Mouse (Mus musculus): Measurements from ENCODE around the gene Slc9a3r1.
A peak's percentile ranks its signal among the peaks of the same experiment; 100 is the strongest.

DNA sequence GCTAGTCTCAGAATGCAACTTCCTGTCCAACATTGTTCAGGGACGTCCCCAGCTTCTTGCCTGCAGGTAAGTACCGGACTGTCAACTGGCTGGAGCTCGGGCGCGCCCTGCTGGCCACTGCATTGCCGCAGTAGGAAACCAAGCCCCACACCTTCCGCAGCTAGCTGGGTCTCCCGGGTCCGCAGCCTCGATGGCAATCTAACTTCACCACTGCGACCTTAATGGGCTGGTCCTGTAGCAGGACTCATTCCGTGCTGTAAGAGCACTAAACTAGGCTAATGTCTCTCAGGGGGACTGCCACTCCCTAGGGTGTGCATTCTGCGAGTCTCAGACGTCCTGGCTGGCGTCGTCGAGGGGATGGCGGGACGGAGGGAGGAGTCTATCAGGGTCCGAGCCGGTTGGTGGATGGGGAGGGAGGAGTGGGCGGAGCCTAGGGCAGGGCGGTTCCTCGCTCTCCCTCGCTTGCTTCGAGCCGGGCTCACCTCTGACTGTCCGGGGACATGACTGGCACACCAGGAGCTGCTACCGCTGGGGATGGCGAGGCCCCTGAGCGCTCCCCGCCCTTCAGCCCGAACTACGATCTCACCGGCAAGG is 9.3 kb upstream of the Slc9a3r1 start:
- peak; percentile 66 for TF ChIP-seq CTCF (IDR thresholded peaks at IDR 0.05; ENCODE audit: insufficient read depth, low read length)
- TF ChIP-seq POLR2A (IDR thresholded peaks at IDR 0.05; ENCODE audit: borderline replicate concordance, extremely low read depth, low read depth, low read length) = no peak; the same call in 1 of the 2 replicates

All from lung, adult 2 months (tissue).